Mouse (Mus musculus) olfactory bulb, adult 2 months (tissue): Measurements from ENCODE around the gene Tcea3.

Experiments
- CTCF ChIP-seq: fragments of 200-500 bp; IDR thresholded peaks from 2 replicates; pipeline ENCODE4 v1.5.1; 2012; ENCODE audit warnings: low read depth, mild to moderate bottlenecking, low read length, moderate library complexity; ENCODE audit not compliant: insufficient read depth
- POLR2A ChIP-seq: fragments of 200-500 bp; IDR thresholded peaks from 2 replicates; pipeline ENCODE4 v1.6.1; 2012; ENCODE audit warnings: mild to moderate bottlenecking, low read depth, low read length, moderate library complexity; ENCODE audit not compliant: insufficient read depth

DNA sequence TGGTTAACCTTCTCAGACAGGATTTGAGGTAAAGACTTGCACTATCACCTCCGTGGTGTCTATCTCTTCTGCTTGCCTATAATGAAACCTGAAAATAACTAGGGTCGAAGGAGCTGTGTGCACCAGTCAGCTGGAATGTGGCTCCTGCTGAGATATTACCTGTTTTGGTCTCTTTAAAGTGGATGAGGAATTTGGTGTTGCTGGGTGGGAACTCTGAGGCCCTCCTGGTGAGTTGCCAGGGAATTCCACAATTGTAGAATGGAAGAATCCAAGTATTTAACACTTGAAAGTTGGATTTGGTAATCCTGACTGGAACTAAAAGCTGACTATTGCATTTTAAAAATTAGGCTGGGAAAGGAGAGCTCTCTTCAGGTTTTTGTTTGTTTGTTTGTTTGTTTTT, 56.7 kb downstream of the Tcea3 start:
- TF ChIP-seq POLR2A (no peak), CTCF (no peak)
